Mouse (Mus musculus): ENCODE data around the gene Gm20828.
"Not testable (repeated sequence)": the region's sequence is repeated elsewhere in the genome, so short reads cannot be mapped to it uniquely, and the experiment has no call there.

The Gm20828 gene

DNA sequence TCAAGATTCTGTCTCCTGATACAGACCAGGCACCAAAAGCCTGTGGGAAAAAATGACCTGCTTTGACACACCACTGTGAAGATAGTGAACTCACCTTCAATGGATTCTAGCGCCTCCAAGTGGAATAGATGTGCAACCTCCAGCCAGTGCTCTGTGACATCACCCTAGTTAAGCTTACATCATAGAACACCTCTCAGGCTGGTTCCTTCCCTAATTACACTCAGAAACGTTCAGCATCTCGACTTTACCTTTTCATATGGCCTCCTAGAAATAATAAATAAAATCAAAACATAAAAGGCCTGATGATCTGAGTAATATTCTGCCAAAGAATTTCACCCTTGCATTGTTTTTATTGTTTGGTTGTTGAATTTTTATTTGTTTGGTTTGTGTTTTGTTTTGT is at the start of gene Gm20828:
Gene Gm20828, minus strand, starts transcription at position 101 of the 400 bp plus-strand sequence.
- not testable (repeated sequence) for DNase-seq
